Mouse (Mus musculus) skeletal muscle tissue, adult 2 months (tissue): ENCODE measurements around the gene Ccser2.

ENCODE experiments used
- DNase-seq: peaks from one replicate; pipeline ENCODE4 v3.0.0-alpha.2; 2012; ENCODE audit warnings: low read depth, low spot score

The Ccser2 gene

GRCm38 (mm10) chr14:36870257-36870656 is 98.3 kb downstream of the Ccser2 start:
- no peak for DNase-seq

- no peak for DNase-seq
Observed at GRCm38 (mm10) chr14:36868769-36869362, 99.7 kb downstream of the Ccser2 start.

GRCm38 (mm10) chr14:36866966-36867700 is 101.4 kb downstream of the Ccser2 start:
- peak; percentile 72 for DNase-seq

GRCm38 (mm10) chr14:36863877-36864489 is 104.6 kb downstream of the Ccser2 start:
- peak; percentile 61 for DNase-seq

GRCm38 (mm10) chr14:36862387-36862786 is 106.2 kb downstream of the Ccser2 start:
- no peak for DNase-seq

- no peak for DNase-seq
Observed at GRCm38 (mm10) chr14:36858932-36859331, 109.6 kb downstream of the Ccser2 start.

- DNase-seq, result no peak
Observed at GRCm38 (mm10) chr14:36852972-36853371, 115.6 kb downstream of the Ccser2 start.

GRCm38 (mm10) chr14:36848860-36849259 is 119.7 kb downstream of the Ccser2 start:
- DNase-seq, result no peak
